Mouse (Mus musculus) forebrain, embryonic 13.5 days (tissue): Measurements from ENCODE around the gene Tcp11. TPM values are rescaled to one million over a fixed set of nuclear protein-coding genes. Genes with fewer than 3 reads are reported as not detected.
A peak's percentile ranks its signal among the peaks of the same experiment; 100 is the strongest.

Source experiments
- ATAC-seq: fragments of 200-750 bp; cut with Nextera tagmentation; 2 replicates; pipeline ENCODE4 v1.8.0; 2017
- H3K27ac ChIP-seq: fragments of 300-500 bp; sonication (generic); 2 replicates; pipeline ENCODE4 v1.5.1; 2015; ENCODE audit warnings: inconsistent platforms, mild to moderate bottlenecking, moderate library complexity
- H3K27me3 ChIP-seq: fragments of 300-500 bp; sonication (generic); 2 replicates; pipeline ENCODE4 v1.6.1; 2015; ENCODE audit warnings: mild to moderate bottlenecking, inconsistent platforms
- H3K36me3 ChIP-seq: fragments of 300-500 bp; sonication (generic); 2 replicates; pipeline ENCODE4 v1.6.1; 2015; ENCODE audit warnings: mild to moderate bottlenecking, inconsistent platforms; ENCODE audit not compliant: poor library complexity, severe bottlenecking
- H3K4me1 ChIP-seq: fragments of 300-500 bp; sonication (generic); 2 replicates; pipeline ENCODE4 v1.6.1; 2015; ENCODE audit warnings: inconsistent platforms
- H3K4me2 ChIP-seq: fragments of 300-500 bp; sonication (generic); 2 replicates; pipeline ENCODE4 v1.6.1; 2015; ENCODE audit warnings: inconsistent platforms, mild to moderate bottlenecking, moderate library complexity
- H3K4me3 ChIP-seq: fragments of 300-500 bp; sonication (generic); 2 replicates; pipeline ENCODE4 v1.5.1; 2015; ENCODE audit warnings: mild to moderate bottlenecking, inconsistent platforms
- H3K9ac ChIP-seq: fragments of 300-500 bp; sonication (generic); 2 replicates; pipeline ENCODE4 v1.6.1; 2015; ENCODE audit warnings: mild to moderate bottlenecking, inconsistent platforms
- H3K9me3 ChIP-seq: fragments of 300-500 bp; sonication (generic); replicated peaks from 2 replicates; pipeline ENCODE4 v1.6.1; 2016; ENCODE audit warnings: inconsistent platforms
- WGBS: fragments of 180-500 bp; shearing (Covaris S2); methylation state at CpG from one replicate; pipeline ENCODE4 v1.1.7; 2015; 5-methylcytosine and 5-hydroxymethylcytosine counted together
- polyA plus RNA-seq: library from polyadenylated mRNA; unstranded; fragments of >200 nt; fragmentation: Nextera tagmentation; extraction: Ambion mirVana; gene quantifications from 2 replicates; pipeline ENCODE4 v1.2.1, GENCODE M21; 2015

The Tcp11 gene
- polyA plus RNA-seq, 1 experiment from 2014 or later, result 1.4 TPM

- Histone ChIP-seq H3K9ac (no peak overlapping the region), H3K4me3 (no peak overlapping the region), H3K27ac (no peak overlapping the region), H3K27me3 (no peaks in the 10 kb centered on the region), H3K4me2 (no peak overlapping the region), H3K36me3 (no peaks in the 10 kb centered on the region), H3K9me3 (no peaks in the 10 kb centered on the region), H3K4me1 (peaks cover 6% of the 10 kb centered on the region)
- no peak for ATAC-seq
- 16% methylated on average over 10 of the region's 10 CpGs for WGBS
Observed at GRCm38 (mm10) chr17:28101902-28102319, 21.5 kb upstream of the Tcp11 start.

GRCm38 (mm10) chr17:28101284-28101887 is 20.9 kb upstream of the Tcp11 start:
- H3K27ac ChIP-seq, result no peak overlapping the region

DNA sequence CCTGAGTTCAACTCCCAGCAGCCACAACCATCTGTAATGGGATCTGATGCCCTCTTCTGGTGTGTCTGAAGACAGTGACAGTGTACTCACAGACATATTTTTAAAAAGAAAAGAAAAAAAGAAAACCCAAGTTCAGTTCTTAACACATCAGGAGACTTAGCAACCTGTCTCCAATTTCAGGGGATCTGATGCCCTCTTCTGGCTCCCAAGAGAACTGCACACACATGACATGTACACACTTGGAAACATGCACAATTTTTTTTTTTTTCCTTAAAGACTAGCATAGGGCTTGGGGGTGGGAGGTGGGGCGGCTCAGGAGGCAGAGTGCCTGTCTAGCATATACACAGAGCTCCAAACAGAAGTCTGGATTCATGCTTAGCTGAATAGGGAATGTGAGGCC is 20.2 kb upstream of the Tcp11 start:
- no peaks in the 10 kb centered on the region for H3K9me3 ChIP-seq
- no peaks in the 10 kb centered on the region for H3K36me3 ChIP-seq
- H3K4me3 ChIP-seq, result no peak overlapping the region
- H3K27ac ChIP-seq, result no peak overlapping the region
- H3K9ac ChIP-seq, result no peak overlapping the region
- no peak for ATAC-seq
- no peaks in the 10 kb centered on the region for H3K27me3 ChIP-seq
- no peak overlapping the region for H3K4me2 ChIP-seq
- 92% methylated on average over 1 of the region's 1 CpGs for WGBS
- 0 out of 2 replicates have a peak, but pooled peaks cover 5% of the 10 kb centered on the region for H3K4me1 ChIP-seq

More at GRCm38 (mm10) chr17:28101284-28101887, 20.9 kb upstream of the Tcp11 start:
- H3K9ac ChIP-seq, result no peak overlapping the region
- no peaks in the 10 kb centered on the region for H3K9me3 ChIP-seq
- WGBS, result 47% methylated on average over 12 of the region's 12 CpGs
- ATAC-seq, result no peak
- no peak overlapping the region for H3K4me2 ChIP-seq
- H3K4me1 ChIP-seq, result 0 out of 2 replicates have a peak, but pooled peaks cover 5% of the 10 kb centered on the region
- no peaks in the 10 kb centered on the region for H3K27me3 ChIP-seq
- no peaks in the 10 kb centered on the region for H3K36me3 ChIP-seq
- no peak overlapping the region for H3K4me3 ChIP-seq

GRCm38 (mm10) chr17:28099086-28099485 is 18.6 kb upstream of the Tcp11 start:
- H3K4me3 ChIP-seq, result no peak overlapping the region
- H3K27me3 ChIP-seq, result no peaks in the 10 kb centered on the region
- 35% methylated on average over 3 of the region's 3 CpGs for WGBS
- H3K9ac ChIP-seq, result no peak overlapping the region
- H3K4me2 ChIP-seq, result no peak overlapping the region
- no peak for ATAC-seq
- H3K36me3 ChIP-seq, result no peaks in the 10 kb centered on the region
- no peak overlapping the region for H3K27ac ChIP-seq
- H3K9me3 ChIP-seq, result no peaks in the 10 kb centered on the region
- 0 out of 2 replicates have a peak, but pooled peaks cover 5% of the 10 kb centered on the region for H3K4me1 ChIP-seq

- Histone ChIP-seq H3K27ac (no peak overlapping the region), H3K9ac (no peak overlapping the region), H3K4me2 (no peak overlapping the region), H3K9me3 (peaks cover 3% of the 10 kb centered on the region; the same call in 1 of the 2 replicates), H3K27me3 (no peaks in the 10 kb centered on the region), H3K36me3 (no peaks in the 10 kb centered on the region), H3K4me3 (no peak overlapping the region), H3K4me1 (0 out of 2 replicates have a peak, but pooled peaks cover 5% of the 10 kb centered on the region)
- ATAC-seq, result no peak
- WGBS, result 92% methylated on average over 13 of the region's 13 CpGs
Observed at GRCm38 (mm10) chr17:28097308-28097707, 16.9 kb upstream of the Tcp11 start.

- 0 out of 2 replicates have a peak, but pooled peaks cover 2% of the 10 kb centered on the region for H3K4me1 ChIP-seq
- H3K27me3 ChIP-seq, result no peaks in the 10 kb centered on the region
- peaks cover 3% of the 10 kb centered on the region; the same call in 1 of the 2 replicates for H3K9me3 ChIP-seq
- no peak overlapping the region for H3K27ac ChIP-seq
- no peaks in the 10 kb centered on the region for H3K36me3 ChIP-seq
- no peak overlapping the region for H3K4me3 ChIP-seq
- H3K4me2 ChIP-seq, result no peak overlapping the region
- no peak overlapping the region for H3K9ac ChIP-seq
- ATAC-seq, result no peak
- 79% methylated on average over 10 of the region's 10 CpGs for WGBS
Observed at GRCm38 (mm10) chr17:28096418-28096817, 16.0 kb upstream of the Tcp11 start.

DNA sequence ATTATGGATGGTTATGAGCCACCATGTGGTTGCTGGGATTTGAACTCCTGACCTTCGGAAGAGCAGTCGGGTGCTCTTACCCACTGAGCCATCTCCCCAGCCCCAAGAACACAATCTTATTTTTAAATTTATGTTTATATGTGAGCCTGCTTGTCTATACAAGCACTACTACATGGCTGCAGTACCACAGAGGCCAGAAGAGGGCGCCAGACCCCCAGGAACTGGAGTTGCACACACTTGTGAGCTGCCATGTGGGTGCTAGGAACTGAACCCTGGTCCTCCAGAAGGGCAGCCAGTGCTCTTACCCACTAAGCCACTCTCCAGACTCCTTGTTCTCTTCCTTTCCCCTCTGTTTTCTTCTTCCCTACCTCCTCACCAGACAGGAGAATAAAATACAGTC is 13.4 kb upstream of the Tcp11 start:
- H3K27ac ChIP-seq, result no peak overlapping the region
- no peak for ATAC-seq
- H3K4me1 ChIP-seq, result 0 out of 2 replicates have a peak, but pooled peaks cover 2% of the 10 kb centered on the region
- H3K27me3 ChIP-seq, result no peaks in the 10 kb centered on the region
- no peak overlapping the region for H3K9ac ChIP-seq
- no peaks in the 10 kb centered on the region for H3K36me3 ChIP-seq
- peaks cover 3% of the 10 kb centered on the region; the same call in 1 of the 2 replicates for H3K9me3 ChIP-seq
- no peak overlapping the region for H3K4me2 ChIP-seq
- 79% methylated on average over 3 of the region's 3 CpGs for WGBS
- H3K4me3 ChIP-seq, result no peak overlapping the region

- ATAC-seq, result no peak
- Histone ChIP-seq H3K4me1 (0 out of 2 replicates have a peak, but pooled peaks cover 2% of the 10 kb centered on the region), H3K9me3 (peaks cover 3% of the 10 kb centered on the region; the same call in 1 of the 2 replicates), H3K27me3 (no peaks in the 10 kb centered on the region), H3K9ac (no peak overlapping the region), H3K36me3 (no peaks in the 10 kb centered on the region), H3K4me2 (no peak overlapping the region), H3K4me3 (no peak overlapping the region), H3K27ac (no peak overlapping the region)
- WGBS, result 88% methylated on average over 2 of the region's 2 CpGs
Observed at GRCm38 (mm10) chr17:28092297-28092696, 11.9 kb upstream of the Tcp11 start.

GRCm38 (mm10) chr17:28088718-28089117 is 8.3 kb upstream of the Tcp11 start:
- H3K4me2 ChIP-seq, result no peak overlapping the region
- ATAC-seq, result no peak
- no peaks in the 10 kb centered on the region for H3K9me3 ChIP-seq
- no peak overlapping the region for H3K27ac ChIP-seq
- H3K27me3 ChIP-seq, result peaks cover 8% of the 10 kb centered on the region
- H3K9ac ChIP-seq, result no peak overlapping the region
- no peak overlapping the region for H3K4me3 ChIP-seq
- 90% methylated on average over 6 of the region's 6 CpGs for WGBS
- H3K4me1 ChIP-seq, result peaks cover 14% of the 10 kb centered on the region
- H3K36me3 ChIP-seq, result no peaks in the 10 kb centered on the region

GRCm38 (mm10) chr17:28087430-28087829 is 7.0 kb upstream of the Tcp11 start:
- Histone ChIP-seq H3K4me1 (peaks cover 14% of the 10 kb centered on the region), H3K36me3 (no peaks in the 10 kb centered on the region), H3K9ac (no peak overlapping the region), H3K4me3 (no peak overlapping the region), H3K9me3 (no peaks in the 10 kb centered on the region), H3K27ac (no peak overlapping the region), H3K27me3 (peaks cover 14% of the 10 kb centered on the region), H3K4me2 (no peak overlapping the region)
- 16% methylated on average over 5 of the region's 5 CpGs for WGBS
- ATAC-seq, result no peak

- no peak overlapping the region for H3K9ac ChIP-seq
- WGBS, result under 1% methylated on average over 16 of the region's 16 CpGs
- no peaks in the 10 kb centered on the region for H3K9me3 ChIP-seq
- no peaks in the 10 kb centered on the region for H3K36me3 ChIP-seq
- H3K4me2 ChIP-seq, result peak overlapping the region; percentile 45
- peaks cover 18% of the 10 kb centered on the region for H3K27me3 ChIP-seq
- peak; percentile 69 for ATAC-seq
- H3K27ac ChIP-seq, result no peak overlapping the region
- H3K4me3 ChIP-seq, result no peak overlapping the region
- H3K4me1 ChIP-seq, result peaks cover 18% of the 10 kb centered on the region
Observed at GRCm38 (mm10) chr17:28084964-28085363, 4.5 kb upstream of the Tcp11 start.

- Histone ChIP-seq H3K36me3 (no peaks in the 10 kb centered on the region), H3K27ac (no peak overlapping the region), H3K4me3 (no peak overlapping the region), H3K9me3 (no peaks in the 10 kb centered on the region), H3K4me2 (no peak overlapping the region), H3K27me3 (peaks cover 18% of the 10 kb centered on the region), H3K4me1 (peaks cover 18% of the 10 kb centered on the region), H3K9ac (no peak overlapping the region)
- WGBS, result 26% methylated on average over 22 of the region's 22 CpGs
- ATAC-seq, result no peak
Observed at GRCm38 (mm10) chr17:28084395-28084905, 4.0 kb upstream of the Tcp11 start.
